Mouse (Mus musculus) liver (tissue): ENCODE results near the gene Kif2c.
"Not testable (repeated sequence)": the region's sequence is repeated elsewhere in the genome, so short reads cannot be mapped to it uniquely, and the experiment has no call there.

Experiments used
- DNase-seq: peaks from one replicate; pipeline ENCODE4 v3.0.0-alpha.2; 2020; ENCODE audit warnings: mixed read lengths

Kif2c gene

DNA sequence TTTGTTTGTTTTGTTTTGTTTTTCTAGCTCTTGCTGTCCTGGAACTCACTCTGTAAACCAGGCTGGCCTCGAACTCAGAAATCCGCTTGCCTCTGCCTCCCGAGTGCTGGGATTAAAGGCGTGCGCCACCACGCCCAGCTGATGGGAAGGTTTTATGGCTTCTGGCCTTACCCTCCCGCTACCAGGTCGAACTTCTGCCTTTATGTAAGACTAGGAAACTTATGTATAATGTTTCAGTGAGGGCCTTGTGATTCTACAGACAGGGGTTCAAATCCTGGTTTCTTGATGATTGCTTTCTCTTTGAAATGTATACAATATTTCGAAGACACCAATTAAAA, 289 bp upstream of the Kif2c start:
- not testable (repeated sequence) for DNase-seq

DNA sequence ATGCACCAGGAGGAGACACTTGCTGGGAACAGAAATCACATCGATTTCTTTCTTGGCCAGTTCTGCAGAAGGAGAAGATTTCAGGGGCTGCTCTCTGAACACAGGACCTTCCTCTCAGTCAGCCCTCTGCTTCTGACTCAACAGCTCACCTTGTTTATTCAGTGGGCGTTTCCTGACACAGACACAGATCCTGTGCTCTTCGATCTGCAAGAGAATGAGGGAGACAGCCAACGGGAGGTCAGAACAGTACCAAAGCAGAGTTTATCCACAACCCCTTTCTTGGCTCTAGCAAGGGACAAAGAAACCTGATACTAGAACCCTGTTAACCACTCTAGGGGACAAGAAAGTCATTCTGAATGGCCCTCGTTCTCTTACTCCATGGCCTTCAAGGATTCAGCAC, 12.5 kb downstream of the Kif2c start:
- DNase-seq: no peak

GRCm38 (mm10) chr4:117161183-117161582, 21.3 kb downstream of the Kif2c start:
- DNase-seq: no peak

- DNase-seq: no peak
These were observed 22.8 kb downstream of the Kif2c start for GRCm38 (mm10) chr4:117159666-117160065.

DNA sequence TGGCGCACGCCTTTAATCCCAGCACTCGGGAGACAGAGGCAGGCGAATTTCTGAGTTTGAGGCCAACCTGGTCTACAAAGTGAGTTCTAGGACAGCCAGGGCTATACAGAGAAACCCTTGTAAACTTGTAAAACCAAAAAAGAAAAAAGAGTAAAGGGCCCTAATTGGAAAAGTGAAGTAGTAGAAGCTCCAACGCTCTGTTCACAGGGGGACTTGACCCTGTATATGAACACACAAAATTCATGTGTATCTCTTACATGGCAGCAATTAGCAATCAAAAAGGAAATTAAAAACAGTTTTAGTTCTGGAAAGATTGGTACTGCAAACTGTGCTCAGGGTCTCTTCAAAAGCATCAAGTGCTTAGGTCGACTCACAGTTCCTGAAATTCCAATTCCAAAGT, 26.1 kb downstream of the Kif2c start:
- no peak for DNase-seq

GRCm38 (mm10) chr4:117155792-117156355, 26.6 kb downstream of the Kif2c start, which contains the start of gene Rps8:
Gene Rps8 (minus strand): TSS chr4:117156243.
- DNase-seq: peak; percentile 89

GRCm38 (mm10) chr4:117155020-117155791, 27.2 kb downstream of the Kif2c start:
- DNase-seq: no peak

GRCm38 (mm10) chr4:117152714-117153113, 29.7 kb downstream of the Kif2c start:
- DNase-seq: peak; percentile 41

DNA sequence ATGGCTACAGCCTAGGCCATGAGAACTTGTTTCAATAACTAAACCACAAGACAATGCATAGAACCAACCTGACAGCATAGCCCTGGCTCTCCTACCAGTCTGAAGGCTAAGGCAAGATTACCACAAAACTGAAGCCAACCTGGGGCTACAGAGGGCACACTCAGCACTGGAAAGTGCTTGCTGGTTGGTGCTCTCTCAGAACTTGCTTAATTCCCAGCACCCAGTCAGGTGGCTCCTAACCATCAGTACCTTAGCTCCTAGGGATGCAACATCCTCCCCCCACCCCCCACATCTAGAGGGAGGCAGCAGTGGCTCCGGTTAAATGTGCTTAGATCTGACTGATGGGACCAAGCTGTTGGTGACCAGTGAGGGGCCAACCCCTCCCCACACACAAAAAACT, 31.0 kb downstream of the Kif2c start:
- DNase-seq: no peak

GRCm38 (mm10) chr4:117150212-117150733, 32.2 kb downstream of the Kif2c start:
- no peak for DNase-seq

DNA sequence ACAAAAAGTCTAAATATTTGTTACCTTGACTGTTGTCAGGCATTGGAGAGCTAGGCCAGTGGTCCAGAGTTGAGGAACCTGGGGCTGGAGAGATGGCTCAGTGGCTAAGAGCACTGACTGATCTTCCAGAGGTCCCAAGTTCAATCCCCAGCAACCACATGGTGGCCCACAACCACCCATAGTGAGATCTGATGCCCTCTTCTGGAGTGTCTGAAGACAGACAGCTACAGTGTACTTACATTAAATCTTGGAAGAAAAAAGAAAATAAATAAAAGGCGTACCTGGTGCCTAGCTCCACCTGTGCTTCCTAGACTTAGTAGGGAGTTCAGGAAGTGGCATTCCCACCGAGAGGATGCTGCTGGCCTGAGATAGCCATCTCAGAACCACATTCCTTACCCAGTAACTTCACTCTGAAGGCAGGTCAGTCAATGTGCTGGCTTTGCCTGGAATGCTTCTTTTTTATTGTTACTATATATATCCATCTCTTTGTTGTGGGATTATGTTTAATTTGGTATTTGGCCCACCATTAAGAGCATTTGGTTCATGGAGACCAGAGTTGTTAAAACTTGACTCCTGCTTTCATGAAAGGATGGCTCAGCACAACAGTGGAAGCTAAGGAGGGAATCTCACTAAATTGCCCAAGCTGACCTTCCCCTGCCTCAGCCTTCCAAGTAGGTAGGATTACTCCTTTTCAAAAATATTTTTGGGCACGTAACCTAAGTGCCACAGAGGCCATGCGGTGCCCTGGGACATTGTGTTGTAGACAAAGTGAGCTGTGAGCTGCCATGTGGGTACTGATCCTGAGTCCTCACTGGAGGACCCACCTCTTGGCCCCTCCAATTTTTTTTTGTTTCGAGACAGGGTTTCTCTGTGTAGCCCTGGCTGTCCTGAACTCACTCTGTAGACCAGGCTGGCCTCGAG, 32.9 kb downstream of the Kif2c start:
- no peak for DNase-seq

DNA sequence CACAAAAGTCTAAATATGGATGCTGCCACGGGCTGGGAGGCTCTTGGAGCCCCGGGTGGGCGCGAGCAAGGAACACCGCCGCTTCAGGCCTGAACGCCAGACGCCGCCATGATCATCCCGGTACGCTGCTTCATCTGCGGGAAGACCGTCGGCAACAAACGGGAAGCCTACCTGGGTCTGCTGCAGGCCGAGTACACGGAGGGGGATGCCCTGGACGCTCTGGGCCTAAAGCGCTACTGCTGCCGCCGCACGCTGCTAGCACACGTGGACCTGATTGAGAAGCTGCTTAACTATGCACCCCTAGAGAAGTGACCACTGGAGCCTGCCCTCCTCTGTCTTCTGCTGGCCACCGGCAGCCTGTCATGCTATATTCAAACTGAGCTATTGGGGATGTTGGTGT, 33.6 kb downstream of the Kif2c start:
- no peak for DNase-seq

DNA sequence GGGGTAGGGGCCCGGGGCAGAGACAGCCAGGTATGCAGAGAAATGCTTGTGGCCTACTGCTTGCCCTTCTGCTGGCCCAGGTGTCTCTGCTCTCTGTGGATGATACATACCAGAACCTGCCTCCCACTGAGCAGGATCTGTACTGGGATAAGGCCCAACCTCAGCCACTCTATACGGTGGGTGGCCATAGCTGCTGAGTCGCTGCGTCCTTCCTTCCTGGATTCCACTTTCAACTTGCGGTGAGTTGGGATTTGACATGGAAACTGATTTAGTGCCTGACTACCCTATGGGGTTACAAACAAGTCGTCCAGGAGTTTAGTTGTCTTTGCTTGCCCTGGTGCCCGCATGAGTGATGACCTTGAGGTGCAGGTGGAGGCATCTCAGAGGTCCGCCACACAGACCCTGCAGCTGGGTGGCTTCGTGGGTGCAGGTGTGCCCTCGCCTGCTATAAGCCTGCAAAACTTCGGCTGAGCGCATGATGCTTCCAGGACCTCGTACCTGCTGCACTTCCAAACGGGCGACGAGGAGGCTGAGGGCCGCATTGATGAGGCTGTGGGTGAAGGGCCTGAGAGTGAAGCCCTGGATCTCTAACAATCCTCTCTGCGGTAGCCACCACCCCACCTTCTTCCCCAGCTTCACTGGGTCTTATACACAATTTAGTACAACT, 34.3 kb downstream of the Kif2c start:
- DNase-seq: no peak

DNA sequence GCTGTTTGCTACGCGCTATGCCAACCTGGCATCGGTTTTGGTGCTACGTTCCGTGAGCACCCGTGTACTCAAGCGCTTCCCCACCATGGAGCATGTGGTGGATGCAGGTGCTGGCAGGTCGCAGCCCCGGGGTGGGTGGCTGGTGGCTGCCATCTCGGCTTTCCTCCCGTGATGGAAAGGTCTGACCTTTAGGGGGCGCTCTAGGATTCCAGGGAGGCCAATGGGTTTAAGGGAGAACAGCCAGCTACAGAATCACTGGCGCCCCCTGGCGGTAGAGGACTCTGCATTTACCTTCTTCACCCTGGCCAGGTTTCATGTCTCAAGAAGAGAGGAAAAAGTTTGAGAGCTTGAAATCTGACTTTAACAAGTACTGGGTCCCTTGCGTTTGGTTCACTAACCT, 36.3 kb downstream of the Kif2c start:
- peak; percentile 93 for DNase-seq

GRCm38 (mm10) chr4:117145248-117145647, 37.2 kb downstream of the Kif2c start:
- DNase-seq: no peak

DNA sequence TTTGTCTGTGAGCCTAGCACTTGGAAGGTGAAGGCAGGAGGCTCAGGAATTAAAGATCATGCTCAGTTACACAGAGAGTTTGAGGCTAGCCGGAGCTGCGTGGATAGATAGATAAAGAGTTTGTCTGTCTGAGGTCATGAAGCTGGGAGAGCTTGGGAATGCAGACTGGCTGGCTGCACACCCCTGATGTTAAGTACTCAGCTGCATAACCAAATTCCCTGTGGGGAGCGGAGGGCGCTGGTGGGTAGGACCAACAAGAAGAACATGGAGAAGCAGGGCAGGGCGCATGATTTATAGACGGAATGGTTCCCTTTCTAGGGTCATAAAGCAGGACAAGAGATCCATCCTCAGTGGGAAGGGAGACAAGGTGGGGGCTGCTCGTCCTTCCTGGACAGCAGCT, 39.4 kb downstream of the Kif2c start:
- DNase-seq: no peak

DNA sequence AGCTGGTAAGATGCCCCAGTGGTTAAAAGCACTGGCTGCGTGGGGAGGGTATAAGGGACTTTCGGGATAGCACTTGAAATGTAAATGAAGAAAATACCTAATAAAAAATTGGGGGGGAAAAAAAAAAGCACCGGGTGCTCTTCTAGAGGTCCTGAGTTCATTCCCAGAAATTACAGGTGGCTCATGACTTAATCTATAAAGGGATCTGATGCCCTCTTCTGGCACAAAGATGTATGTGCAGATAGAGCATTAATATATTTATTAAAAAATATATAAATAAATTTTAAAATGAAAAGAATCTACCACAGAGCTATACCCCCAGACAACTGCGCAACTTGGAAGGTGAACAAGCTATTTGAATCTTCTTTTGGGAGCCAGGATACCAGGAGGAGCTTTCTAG, 41.8 kb downstream of the Kif2c start:
- DNase-seq: no peak

DNA sequence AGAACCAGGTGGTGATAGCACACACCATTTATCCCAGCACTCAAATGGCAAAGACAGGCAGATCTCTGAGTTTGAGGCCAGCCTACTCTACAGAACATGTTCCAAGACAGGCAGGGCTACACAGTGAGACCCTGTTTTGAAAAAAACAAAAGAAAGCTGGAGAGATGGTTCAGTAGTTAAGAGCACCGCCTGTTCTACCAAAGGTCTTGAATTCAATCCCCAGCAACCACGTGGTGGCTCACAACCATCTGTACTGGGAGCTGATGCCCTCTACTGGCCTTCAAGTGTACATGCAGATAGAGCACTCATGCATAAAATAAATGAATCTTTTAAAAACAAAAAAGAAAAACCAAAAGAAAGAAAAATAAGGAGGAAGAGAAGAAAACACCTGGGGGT, 43.2 kb downstream of the Kif2c start:
- peak; percentile 68 for DNase-seq

DNA sequence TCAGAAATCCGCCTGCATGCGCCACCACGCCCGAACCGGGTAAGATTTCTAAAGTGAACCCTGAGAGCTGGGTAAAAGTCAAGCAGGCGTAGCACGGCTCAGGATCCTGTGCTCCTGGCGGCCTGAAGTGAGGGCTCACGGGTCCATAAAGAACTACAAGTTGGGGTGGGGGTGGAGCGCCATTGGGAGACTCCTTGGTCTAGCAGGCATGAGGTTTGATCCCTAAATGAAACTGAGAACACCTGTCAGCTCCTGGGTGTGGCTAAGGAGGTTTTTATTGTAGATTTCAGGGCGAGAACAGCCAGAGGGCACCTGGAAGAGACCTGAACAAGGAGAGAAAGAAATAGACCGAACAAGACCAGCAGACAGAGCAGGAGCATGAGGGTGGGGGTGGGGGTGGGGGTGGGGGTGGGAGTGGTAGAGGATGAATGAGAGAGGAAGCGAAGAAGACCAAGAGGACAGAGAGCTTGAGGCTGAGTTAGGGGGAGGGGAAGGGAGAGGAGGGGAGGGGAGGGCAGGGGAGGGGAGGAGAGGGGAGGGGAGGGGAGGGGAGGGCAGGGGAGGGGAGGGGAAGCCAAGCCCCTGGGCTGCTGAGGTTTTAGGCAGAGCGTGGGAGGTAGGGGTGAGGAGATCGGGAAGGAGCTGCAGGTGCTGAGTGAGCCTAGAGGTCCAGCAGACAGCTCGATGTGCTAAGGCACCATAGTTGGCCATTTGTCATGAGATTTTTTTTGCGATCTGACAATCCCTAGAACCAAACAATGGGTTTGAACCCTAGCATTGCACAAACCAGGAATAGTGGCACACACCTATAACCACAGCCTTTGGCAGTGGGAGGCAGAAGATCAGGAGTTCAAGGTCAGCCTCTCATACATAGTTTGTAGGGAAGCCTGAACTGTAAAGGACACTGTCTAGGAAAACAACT, 43.9 kb downstream of the Kif2c start:
- DNase-seq: no peak

DNA sequence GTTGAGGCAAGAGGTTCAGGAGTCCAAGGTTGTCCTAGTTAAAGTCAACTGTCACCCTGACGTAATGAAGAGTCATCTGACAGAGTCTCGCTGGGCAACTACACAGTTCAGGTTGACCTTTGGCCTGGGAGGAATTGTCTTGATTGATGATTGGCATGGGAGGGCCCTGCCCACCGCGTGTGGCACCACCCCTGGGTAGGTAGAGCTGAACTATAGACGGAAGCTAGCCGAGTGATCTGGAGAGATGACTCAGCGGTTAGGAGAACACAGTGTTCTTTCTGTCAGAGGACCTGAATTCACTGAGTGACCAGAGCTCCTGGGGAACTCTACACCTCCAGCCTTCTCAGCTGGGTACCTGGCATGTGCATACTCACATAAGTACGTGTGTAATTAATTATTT, 46.4 kb downstream of the Kif2c start:
- peak; percentile 74 for DNase-seq

DNA sequence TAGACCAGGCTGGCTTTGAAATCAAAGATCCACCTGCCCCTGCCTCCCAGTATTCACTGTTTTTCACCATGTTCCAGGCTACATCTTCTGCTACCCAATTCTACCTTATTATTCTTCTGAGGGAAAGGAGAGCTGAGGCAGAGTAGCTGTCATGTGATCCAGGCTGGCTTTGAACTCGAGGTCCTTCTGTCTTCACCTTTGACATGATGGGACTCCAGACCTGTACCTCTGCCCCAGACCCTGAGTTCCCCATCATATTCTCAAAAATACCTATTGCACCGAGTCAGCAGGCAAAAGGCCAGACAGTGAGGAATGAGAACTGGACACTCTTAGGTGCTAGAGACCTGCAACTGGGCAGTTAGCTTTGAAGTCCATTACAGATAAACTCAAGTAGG, 47.8 kb downstream of the Kif2c start:
- DNase-seq: no peak
